Mouse (Mus musculus) WW6 (cell line): ENCODE measurements around the gene Spock3.
"Not testable (repeated sequence)": the region's sequence is repeated elsewhere in the genome, so short reads cannot be mapped to it uniquely, and the experiment has no call there.

Experiments used
- DNase-seq: peaks from one replicate; pipeline ENCODE4 v3.0.0-alpha.2; 2013; ENCODE audit warnings: low read depth, low spot score

The Spock3 gene

DNA sequence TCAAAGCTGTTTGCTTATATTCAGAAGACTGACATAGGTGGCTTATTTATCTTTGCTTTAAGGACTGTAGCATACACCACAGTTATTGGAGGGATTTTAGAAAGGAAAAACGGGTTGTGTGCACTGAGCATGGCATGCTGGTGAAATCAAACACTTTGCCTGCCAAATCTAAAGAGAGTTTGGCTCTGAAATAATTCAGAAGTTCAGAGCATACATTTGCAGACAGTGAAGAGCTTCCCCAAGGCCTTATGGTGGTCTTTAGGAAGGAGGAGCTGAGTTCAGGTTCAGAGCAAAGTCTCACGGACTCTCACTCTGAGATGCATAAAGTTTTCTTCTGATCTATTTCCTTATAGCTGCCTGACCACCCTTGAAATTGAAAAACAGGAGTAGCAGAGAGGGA is at the start of gene Spock3:
Gene Spock3 (plus strand): TSS at position 301 of the 400 bp plus-strand sequence.
- DNase-seq = no peak

- DNase-seq = no peak
Measured at GRCm38 (mm10) chr8:62951173-62952134, 645 bp downstream of the Spock3 start.

GRCm38 (mm10) chr8:62952481-62952880 is 1.7 kb downstream of the Spock3 start:
- no peak for DNase-seq

DNA sequence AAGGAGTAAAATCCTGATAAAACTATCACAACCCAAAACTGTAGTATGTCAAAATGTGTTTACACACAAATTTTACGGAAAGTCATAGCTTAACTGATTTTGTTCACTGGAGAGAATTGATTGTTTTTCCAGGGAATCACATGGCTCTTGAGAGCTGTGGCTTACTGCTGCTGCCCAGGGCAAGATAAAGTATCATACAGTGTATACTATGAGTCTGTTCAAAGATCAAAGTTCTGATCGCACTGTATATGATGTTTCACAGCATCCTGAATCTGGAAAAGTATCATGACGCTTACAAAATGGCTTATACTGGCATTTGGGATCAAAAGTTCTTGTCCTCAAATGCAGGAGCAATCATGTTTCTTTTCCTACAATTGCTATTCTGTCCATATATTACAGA is 11.8 kb downstream of the Spock3 start:
- DNase-seq = no peak

GRCm38 (mm10) chr8:62969802-62970372 is 19.1 kb downstream of the Spock3 start:
- no peak for DNase-seq

DNA sequence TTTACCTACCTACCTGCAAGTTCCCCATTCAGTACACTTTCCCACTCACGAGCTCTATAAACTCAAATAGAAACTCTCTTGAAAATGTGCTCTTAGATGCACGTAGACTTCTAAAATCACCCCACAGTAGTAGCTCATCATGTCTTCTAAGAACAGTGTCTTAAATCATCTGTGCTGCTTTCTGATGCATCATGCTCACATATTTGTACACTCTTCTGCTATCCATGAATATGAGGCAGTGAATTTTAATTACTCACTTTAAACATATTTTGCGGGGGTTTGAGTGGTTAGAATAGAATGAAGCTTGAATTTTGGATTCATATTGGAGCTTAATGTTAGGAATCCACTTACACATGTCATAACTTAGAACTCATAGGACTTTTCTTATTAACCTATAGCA is 138.2 kb downstream of the Spock3 start:
- no peak for DNase-seq

- DNase-seq = no peak
Measured at GRCm38 (mm10) chr8:63098200-63098599, 147.4 kb downstream of the Spock3 start.

DNA sequence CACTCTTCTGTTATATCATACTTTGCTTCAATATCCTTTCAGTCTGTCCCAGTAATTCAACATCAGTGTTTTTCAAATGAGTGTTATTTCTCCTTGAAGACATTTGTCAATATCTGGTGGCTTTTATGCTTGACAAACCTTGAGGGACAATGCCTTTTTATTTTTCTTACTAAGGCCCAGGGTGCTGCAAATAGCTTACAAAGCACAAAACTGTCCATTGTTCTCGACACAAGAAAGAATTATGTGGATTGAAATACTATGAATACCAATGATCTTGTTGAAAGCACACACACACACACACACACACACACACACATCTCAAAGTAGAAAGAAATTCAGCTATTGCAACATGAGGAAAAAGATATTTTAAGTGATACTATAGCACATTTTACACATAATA is 159.0 kb downstream of the Spock3 start:
- no peak for DNase-seq

GRCm38 (mm10) chr8:63112919-63113318 is 162.1 kb downstream of the Spock3 start:
- no peak for DNase-seq

DNA sequence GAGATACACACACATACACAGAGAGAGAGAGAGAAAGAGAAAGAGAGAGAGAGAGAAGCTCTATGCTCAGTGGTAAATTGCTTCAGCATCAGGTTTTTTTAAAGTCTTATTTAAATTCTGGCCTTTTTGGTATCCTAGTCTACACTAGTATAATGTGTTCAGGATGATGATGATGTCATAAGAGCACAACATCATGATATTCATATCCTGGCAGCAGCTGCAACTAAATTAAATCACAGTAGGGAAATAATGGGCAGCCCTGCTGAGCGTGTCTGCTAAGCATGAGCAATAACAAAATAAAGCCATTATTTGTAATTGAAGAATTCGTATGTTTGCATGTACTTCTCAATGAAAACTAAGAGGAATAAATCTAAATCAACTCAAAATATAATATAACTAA is 169.7 kb downstream of the Spock3 start:
- no peak for DNase-seq

DNA sequence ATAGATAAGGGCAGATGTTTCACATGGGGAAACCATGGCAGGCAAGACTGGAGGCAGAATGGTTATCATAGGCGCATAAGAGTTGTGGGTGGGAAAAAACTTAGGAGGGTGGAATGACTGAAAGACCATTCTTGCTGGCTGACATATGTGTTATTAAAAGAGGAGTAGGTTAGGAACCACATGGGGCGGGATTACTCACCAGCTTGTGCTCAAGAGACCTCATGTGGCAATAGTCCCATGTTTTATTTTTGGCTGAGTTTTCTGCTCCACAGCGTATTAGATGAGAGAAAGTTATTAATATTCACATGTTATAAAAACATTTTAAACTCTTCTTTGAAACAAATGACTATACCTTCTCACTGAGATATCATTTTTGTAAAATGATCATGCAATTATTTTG is 184.6 kb downstream of the Spock3 start:
- no peak for DNase-seq

GRCm38 (mm10) chr8:63163861-63164260 is 213.1 kb downstream of the Spock3 start:
- not testable (repeated sequence) for DNase-seq

- DNase-seq = no peak
Measured at GRCm38 (mm10) chr8:63165326-63165725, 214.5 kb downstream of the Spock3 start.

DNA sequence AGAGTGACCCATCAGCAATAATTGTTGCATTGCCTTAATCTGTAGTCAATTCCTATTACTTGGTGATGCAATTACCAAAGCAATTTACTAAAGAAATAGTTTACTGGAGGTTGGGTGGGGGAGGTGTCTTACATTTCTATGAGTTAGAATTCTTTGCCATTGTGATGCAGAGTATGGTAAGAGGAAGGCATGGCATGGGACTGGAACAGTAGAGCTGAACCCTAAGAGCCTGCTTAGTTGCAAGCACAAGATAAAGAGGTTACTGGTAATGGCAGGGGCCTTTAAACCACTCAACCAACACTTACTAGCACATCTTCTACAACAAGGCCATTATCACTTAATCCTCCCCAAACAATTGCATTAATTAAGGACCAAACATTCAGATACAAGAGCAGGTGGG is 219.1 kb downstream of the Spock3 start:
- peak; percentile 3 for DNase-seq

- no peak for DNase-seq
Measured at GRCm38 (mm10) chr8:63181272-63181671, 230.5 kb downstream of the Spock3 start.

DNA sequence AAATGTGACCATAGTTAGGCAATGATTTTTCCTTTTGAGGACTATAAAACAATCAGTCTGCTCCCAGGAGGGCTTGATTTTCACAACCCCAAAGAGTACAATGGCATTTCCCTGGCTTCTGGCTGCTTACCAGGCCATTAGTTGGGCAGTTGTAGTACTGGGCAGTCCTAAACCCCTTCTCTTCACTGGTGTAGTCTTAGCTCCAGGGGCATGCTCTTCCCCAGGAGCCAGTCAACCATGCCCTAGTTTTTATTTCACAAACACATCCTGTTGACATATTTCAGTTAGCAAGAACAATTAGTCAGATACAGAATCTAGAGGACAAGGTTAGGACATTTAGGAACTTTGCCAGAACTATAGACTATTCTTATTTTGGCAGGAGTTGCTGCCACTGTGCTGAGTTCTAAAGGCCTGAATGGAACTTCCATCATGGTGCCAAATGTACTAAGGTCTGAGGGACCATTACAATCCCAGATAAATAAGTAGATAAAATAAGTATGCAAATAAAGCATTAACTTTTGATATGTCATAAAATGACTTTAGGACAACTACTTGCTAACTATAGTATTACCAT is 308.1 kb downstream of the Spock3 start:
- DNase-seq = no peak

DNA sequence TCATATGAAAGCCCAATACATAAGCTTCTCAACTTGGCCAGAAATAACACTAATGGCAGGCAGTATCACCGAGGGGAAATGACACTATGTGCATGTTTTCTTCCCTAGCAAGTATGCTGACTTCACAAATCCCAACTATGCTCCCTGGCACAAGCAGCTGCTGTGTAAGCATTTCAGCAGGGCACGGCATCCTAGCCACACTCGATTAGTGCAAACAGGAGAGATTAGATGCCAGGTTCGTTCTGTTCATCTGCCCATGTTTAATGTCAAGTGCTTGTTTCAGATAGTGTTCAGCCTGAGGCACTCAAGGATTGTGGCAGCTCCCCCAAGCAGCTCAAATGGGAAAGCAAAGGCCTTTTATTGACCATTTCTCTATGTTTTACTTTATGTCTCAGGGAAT is 311.7 kb downstream of the Spock3 start:
- DNase-seq = no peak

GRCm38 (mm10) chr8:63335366-63335765 is 384.6 kb downstream of the Spock3 start:
- no peak for DNase-seq

GRCm38 (mm10) chr8:63368580-63368979 is 417.8 kb downstream of the Spock3 start:
- DNase-seq = no peak

- no peak for DNase-seq
Measured at GRCm38 (mm10) chr8:63397659-63398058, 446.9 kb downstream of the Spock3 start.
